Mouse (Mus musculus): ENCODE measurements at regions not wholly inside any gene's neighbourhood (a gene's known extent, or its start where the extent isn't known, plus 50 kb on each side); places are given as distances from the start of the nearest gene placed in this dataset.

- no peak for TF ChIP-seq CTCF (IDR thresholded peaks at IDR 0.05; ENCODE audit: low read depth, low read length)
- TF ChIP-seq POLR2A (IDR thresholded peaks at IDR 0.05; ENCODE audit: borderline replicate concordance, low read depth, low read length) = no peak
Measured at GRCm38 (mm10) chr2:117432010-117432409, 89.2 kb upstream of the Rasgrp1 start.
